Mouse (Mus musculus) T-cell, adult 66 days (primary cell): Measurements from ENCODE around the gene Ano5. TPM values are rescaled to one million over a fixed set of nuclear protein-coding genes. Genes with fewer than 3 reads are reported as not detected.

Source experiments
- total RNA-seq, 2 experiments: library from RNA; stranded (reverse); gene quantifications; 3 replicates in 1 of 2; 4 replicates in 1 of 2; pipeline ENCODE4 v1.2.4; 2023

The Ano5 gene
- total RNA-seq, result not detected

GRCm38 (mm10) chr7:51510671-51511651 lies at the start of gene Ano5:
TSS of gene Ano5 (plus strand) at chr7:51511029.

DNA sequence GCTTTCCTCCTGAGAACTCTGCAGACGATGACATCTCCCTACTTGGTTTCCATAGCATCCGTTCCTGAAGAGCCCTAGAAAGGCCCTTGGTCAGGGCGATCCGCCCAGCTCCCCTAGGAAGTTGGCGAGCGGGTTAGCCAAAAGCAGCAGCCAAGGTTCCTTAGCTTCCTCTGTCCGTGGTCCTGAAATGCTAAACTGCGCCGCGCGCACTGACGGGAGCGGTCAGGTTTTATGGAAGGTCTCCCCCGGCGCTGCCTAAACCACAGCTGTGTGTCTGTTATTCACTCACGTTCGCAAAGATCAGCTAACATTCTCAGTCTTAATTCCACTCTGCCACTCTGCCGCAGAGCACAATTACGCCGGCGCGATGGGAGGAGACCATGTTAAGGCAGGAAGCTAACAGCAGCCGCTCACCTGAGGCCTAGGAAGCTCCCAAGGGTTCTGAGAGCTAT lies 110.9 kb downstream of the Ano5 start, which contains the start of gene Slc17a6:
Gene Slc17a6 (plus strand): TSS at position 313 of the 452 bp plus-strand sequence.

Other genes with a start within 250 kb of the Ano5 start
- gene Slc17a6, start 111.0 kb downstream of the Ano5 start, total RNA-seq, result not detected